In the genomic region with DNA sequence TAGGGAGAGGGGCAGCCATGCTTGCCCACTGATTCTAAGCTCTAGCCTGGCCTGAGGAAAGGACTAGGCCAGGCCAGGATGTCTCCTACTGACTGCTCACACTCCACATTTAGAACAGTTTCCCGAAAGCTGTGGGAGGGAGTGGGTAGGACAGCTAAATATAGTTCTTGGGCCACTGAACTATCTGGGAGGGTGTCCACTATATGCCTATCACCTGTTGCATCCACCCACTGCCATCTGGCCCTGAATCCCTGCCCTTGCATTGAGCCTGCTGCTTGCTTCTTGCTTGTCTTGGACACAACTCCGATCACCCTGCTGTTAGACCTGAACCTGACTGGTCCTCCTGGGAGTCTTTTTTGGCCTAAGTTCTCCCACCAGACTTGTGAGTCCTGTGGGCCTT, we compare ENCODE assay signal across 8 mouse cellular contexts. TPM values are rescaled to one million over a fixed set of nuclear protein-coding genes. Genes with fewer than 3 reads are reported as not detected.
DNase-seq lines count a peak whose midpoint lies in the region; ATAC-seq and TF ChIP-seq lines count a peak whose summit lies in the region.

A gene (plus strand): TSS at position 262 of the 400 bp plus-strand sequence.

- peak within 1 kb of the TSS; percentile 22 for H3K9ac ChIP-seq in embryonic facial prominence, embryonic 11.5 days (replicated peaks; ENCODE audit: low read length)
- 0 out of 2 replicates have a peak within 1 kb of the TSS, but pooled peaks have one; percentile 23 for H3K9ac ChIP-seq in heart, postnatal 0 days (replicated peaks; ENCODE audit: low read depth, low read length)

- no peak for TF ChIP-seq EP300 in heart, postnatal 0 days (IDR thresholded peaks at IDR 0.05; ENCODE audit: low read depth)

- ATAC-seq in embryonic facial prominence, embryonic 11.5 days (replicated peaks; ENCODE audit: insufficient number of reproducible peaks, low FRiP score, low TSS enrichment, low read depth): no peak
- ATAC-seq in heart, postnatal 0 days (ENCODE audit: insufficient read depth, low read depth): peak; percentile 84
- ATAC-seq in megakaryocyte, adult 5-6 weeks (ENCODE audit: poor library complexity, severe bottlenecking): peak; percentile 56
- ATAC-seq in erythroid progenitor cell, adult 5-6 weeks (replicated peaks; ENCODE audit: low FRiP score, poor library complexity, severe bottlenecking): no peak
- ATAC-seq in CD4-positive, CD25-positive, alpha-beta regulatory T cell, adult 4 months: no peak

- H3K4me3 ChIP-seq in embryonic facial prominence, embryonic 11.5 days (ENCODE audit: low read depth, low read length): peak within 1 kb of the TSS; percentile 18; the same call in 1 of the 2 replicates
- peak within 1 kb of the TSS; percentile 28 for H3K4me3 ChIP-seq in heart, postnatal 0 days (ENCODE audit: low read depth, low read length)

- no peaks in the 10 kb centered on the region for H3K9me3 ChIP-seq in embryonic facial prominence, embryonic 11.5 days (replicated peaks; ENCODE audit: control insufficient read depth, low read length)
- no peaks in the 10 kb centered on the region for H3K9me3 ChIP-seq in heart, postnatal 0 days (replicated peaks; ENCODE audit: control insufficient read depth, low read length)

- 91% methylated on average over 2 of the region's 2 CpGs for WGBS in embryonic facial prominence, embryonic 11.5 days
- 45% methylated on average over 2 of the region's 2 CpGs for WGBS in heart, postnatal 0 days

- no peak for TF ChIP-seq CTCF in heart, postnatal 0 days (IDR thresholded peaks at IDR 0.05; ENCODE audit: low read depth)

- DNase-seq in left cerebral cortex, adult 18-20 months (ENCODE audit: low spot score in 2 of 2): peak; percentile 45 to 51
- DNase-seq in left cerebral cortex, postnatal 4 days: no peak
- no peak for DNase-seq in embryonic facial prominence, embryonic 11.5 days (ENCODE audit: low spot score)
- DNase-seq in heart, postnatal 0 days (ENCODE audit: low spot score): peak; percentile 61
- no peak for DNase-seq in frontal cortex, postnatal 14 days (ENCODE audit: low spot score in 2 of 2)

- H3K4me1 ChIP-seq in embryonic facial prominence, embryonic 11.5 days (ENCODE audit: control insufficient read depth, insufficient read depth, low read length): no peaks in the 10 kb centered on the region
- peaks cover 15% of the 10 kb centered on the region for H3K4me1 ChIP-seq in heart, postnatal 0 days (ENCODE audit: control insufficient read depth, insufficient read depth)

- intact Hi-C loops in left cerebral cortex, postnatal 4 days (cut with DNase I): no loop called here

- H3K36me3 ChIP-seq in embryonic facial prominence, embryonic 11.5 days (replicated peaks; ENCODE audit: control insufficient read depth, insufficient read depth, low read depth, low read length): no peaks in the 10 kb centered on the region
- H3K36me3 ChIP-seq in heart, postnatal 0 days (replicated peaks; ENCODE audit: control insufficient read depth, insufficient read depth, low read length): no peaks in the 10 kb centered on the region

- no peak within 1 kb of the TSS for H3K27ac ChIP-seq in embryonic facial prominence, embryonic 11.5 days (replicated peaks; ENCODE audit: low read depth, low read length)
- H3K27ac ChIP-seq in heart, postnatal 0 days (ENCODE audit: low read depth): peak within 1 kb of the TSS; percentile 78

- H3K27me3 ChIP-seq in embryonic facial prominence, embryonic 11.5 days (ENCODE audit: control insufficient read depth, insufficient read depth, low read length): no peaks in the 10 kb centered on the region
- H3K27me3 ChIP-seq in heart, postnatal 0 days (ENCODE audit: control insufficient read depth, insufficient read depth, low read length): 0 out of 2 replicates have a peak, but pooled peaks cover 3% of the 10 kb centered on the region

- H3K4me2 ChIP-seq in embryonic facial prominence, embryonic 11.5 days (ENCODE audit: low read depth, low read length): peak within 1 kb of the TSS; percentile 39
- peak within 1 kb of the TSS; percentile 54 for H3K4me2 ChIP-seq in heart, postnatal 0 days (ENCODE audit: low read depth, low read length)

RNA-seq across cellular contexts. Expression of the gene that starts here (rescaled TPM):
- total RNA-seq in left cerebral cortex, adult 18-20 months (2021): under 1 TPM; 0.66 to 0.72 TPM
- under 1 TPM; 0.26 to 0.56 TPM for total RNA-seq in left cerebral cortex, postnatal 4 days (2021)
- 0.10 TPM in 1 of 2 replicates, not detected in the other for polyA plus RNA-seq in embryonic facial prominence, embryonic 11.5 days (2014; fragmentation: Nextera tagmentation; extraction: Ambion mirVana)
- 22.8 and 52.7 TPM in 2 replicates for total RNA-seq in heart, postnatal 0 days (2014; rRNA removed; ENCODE audit: low replicate concordance)
- polyA plus RNA-seq in heart, postnatal 0 days (2015; fragmentation: Nextera tagmentation; extraction: Ambion mirVana): 2.2 and 2.3 TPM in 2 replicates
- not detected in 2 replicates for total RNA-seq in megakaryocyte, adult 5-6 weeks (2015)
- not detected in 2 replicates for total RNA-seq in megakaryocyte, adult 5-6 weeks (2017)
- not detected in 2 replicates for total RNA-seq in erythroid progenitor cell, adult 5-6 weeks (2015; ENCODE audit: low replicate concordance)
- not detected in 2 replicates for total RNA-seq in erythroid progenitor cell, adult 5-6 weeks (2017; ENCODE audit: low replicate concordance)
- polyA plus RNA-seq in CD4-positive, CD25-positive, alpha-beta regulatory T cell, adult 4 months (2017; shearing (Covaris generic)): not detected

Comparison
In these comparisons a context has a peak if more than half of its experiments do, and no peak if none do; other contexts are left out.
1. RNA of the gene that starts here (total RNA-seq): 22.8 to 52.7 TPM in heart, postnatal 0 days; 0.66 to 0.72 TPM in left cerebral cortex, adult 18-20 months, 0.26 to 0.56 TPM in left cerebral cortex, postnatal 4 days, not detected in megakaryocyte, adult 5-6 weeks and not detected in erythroid progenitor cell, adult 5-6 weeks; every median in the first group is over 10 times any median in the second.
2. Peak in DNase-seq in left cerebral cortex, adult 18-20 months; RNA of the gene not detected or under 1 TPM.
3. Peak in ATAC-seq in megakaryocyte, adult 5-6 weeks; RNA of the gene not detected or under 1 TPM.